Mouse (Mus musculus) MEL (cell line): ENCODE results near the gene Hectd3. TPM values are rescaled to one million over a fixed set of nuclear protein-coding genes. Genes with fewer than 3 reads are reported as not detected.

Source experiments
- DNase-seq: peaks from one replicate; pipeline ENCODE4 v3.0.0; 2011; ENCODE audit warnings: low read depth, low spot score
- H3K27ac ChIP-seq: 2 replicates; pipeline ENCODE4 v1.5.1; 2012; ENCODE audit warnings: low read depth, mild to moderate bottlenecking, control low read depth, low read length, moderate library complexity; ENCODE audit not compliant: control insufficient read depth
- H3K27me3 ChIP-seq, 2 experiments: fragments of 150-350 bp in 1 of 2; sonication (generic) in 1 of 2; 2 replicates each; pipeline ENCODE4 v1.6.1; 2012; ENCODE audit warnings: low read length in 2 of 2, mild to moderate bottlenecking in 2 of 2, improper control_type of control experiment in 1 of 2, moderate library complexity in 1 of 2; ENCODE audit not compliant: insufficient read depth in 2 of 2, control insufficient read depth in 1 of 2
- H3K36me3 ChIP-seq, 2 experiments: 2 replicates each; pipeline ENCODE4 v1.6.1; 2012 to 2014; ENCODE audit warnings: low read length in 2 of 2, improper control_type of control experiment in 1 of 2, inconsistent platforms in 1 of 2, mild to moderate bottlenecking in 1 of 2; ENCODE audit not compliant: insufficient read depth in 2 of 2, control insufficient read depth in 1 of 2
- H3K4me1 ChIP-seq, 2 experiments: fragments of 150-350 bp in 1 of 2; sonication (generic) in 1 of 2; 2 replicates each; pipeline ENCODE4 v1.6.1; 2012; ENCODE audit warnings: low read length in 2 of 2, improper control_type of control experiment in 1 of 2, mild to moderate bottlenecking in 1 of 2; ENCODE audit not compliant: insufficient read depth in 2 of 2, control insufficient read depth in 1 of 2
- H3K4me3 ChIP-seq, 2 experiments: fragments of 150-350 bp in 1 of 2; sonication (generic) in 1 of 2; 2 replicates each; pipeline ENCODE4 v1.5.1; 2012; ENCODE audit warnings: low read depth in 2 of 2, low read length in 2 of 2, mild to moderate bottlenecking in 2 of 2, moderate library complexity in 2 of 2, control low read depth in 1 of 2, improper control_type of control experiment in 1 of 2; ENCODE audit not compliant: control insufficient read depth in 1 of 2, insufficient read depth in 1 of 2
- H3K79me2 ChIP-seq: 2 replicates; pipeline ENCODE4 v1.6.1; 2012; ENCODE audit warnings: mild to moderate bottlenecking, low read length, moderate library complexity; ENCODE audit not compliant: control insufficient read depth, poor library complexity, insufficient read depth
- H3K9ac ChIP-seq: 2 replicates; pipeline ENCODE4 v1.6.1; 2012; ENCODE audit warnings: low read depth, mild to moderate bottlenecking, control low read depth, low read length, moderate library complexity; ENCODE audit not compliant: control insufficient read depth, poor library complexity, severe bottlenecking
- H3K9me3 ChIP-seq: fragments of 150-350 bp; sonication (generic); replicated peaks from 2 replicates; pipeline ENCODE4 v1.6.1; 2012; ENCODE audit warnings: mild to moderate bottlenecking, low read length, improper control_type of control experiment, moderate library complexity; ENCODE audit not compliant: insufficient read depth
- CTCF ChIP-seq, 3 experiments: IDR thresholded peaks in 2 of 3; conservative IDR thresholded peaks in 1 of 3; 2 replicates each; pipeline ENCODE4 v1.5.1; 2011 to 2012; ENCODE audit warnings: low read length in 3 of 3, low read depth in 2 of 3, mild to moderate bottlenecking in 2 of 3, improper control_type of control experiment in 1 of 3, inconsistent platforms in 1 of 3, mixed read lengths in 1 of 3, moderate library complexity in 1 of 3; ENCODE audit not compliant: control insufficient read depth in 1 of 3, insufficient read depth in 1 of 3, poor library complexity in 1 of 3, severe bottlenecking in 1 of 3
- ELF1 ChIP-seq: IDR thresholded peaks from 2 replicates; pipeline ENCODE4 v1.6.1; 2014; ENCODE audit warnings: low read depth, mild to moderate bottlenecking, inconsistent platforms, low read length, improper control_type of control experiment, moderate library complexity
- GABPA ChIP-seq: IDR thresholded peaks from 2 replicates; pipeline ENCODE4 v1.6.1; 2012; ENCODE audit warnings: low read depth, mild to moderate bottlenecking, inconsistent platforms, low read length, improper control_type of control experiment, moderate library complexity
- GATA1 ChIP-seq: IDR thresholded peaks from 2 replicates; pipeline ENCODE4 v1.6.1; 2011; ENCODE audit warnings: low read depth, low read length, improper control_type of control experiment
- HCFC1 ChIP-seq: IDR thresholded peaks from 2 replicates; pipeline ENCODE4 v1.6.1; 2012; ENCODE audit warnings: low read depth, mild to moderate bottlenecking, inconsistent platforms, low read length, improper control_type of control experiment, moderate library complexity
- MAZ ChIP-seq: IDR thresholded peaks from 2 replicates; pipeline ENCODE4 v1.6.1; 2012; ENCODE audit warnings: low read depth, mild to moderate bottlenecking, inconsistent platforms, low read length, improper control_type of control experiment
- MXI1 ChIP-seq: IDR thresholded peaks from 2 replicates; pipeline ENCODE4 v1.6.1; 2011; ENCODE audit warnings: mild to moderate bottlenecking, low read depth, low read length, improper control_type of control experiment
- POLR2A ChIP-seq, 2 experiments: IDR thresholded peaks; 2 replicates each; pipeline ENCODE4 v1.6.1; 2011 to 2012; ENCODE audit warnings: low read length in 2 of 2, mild to moderate bottlenecking in 2 of 2, control low read depth in 1 of 2, improper control_type of control experiment in 1 of 2, low read depth in 1 of 2, moderate library complexity in 1 of 2; ENCODE audit not compliant: control insufficient read depth in 1 of 2, insufficient read depth in 1 of 2, poor library complexity in 1 of 2
- POLR2AphosphoS2 ChIP-seq: IDR thresholded peaks from 2 replicates; pipeline ENCODE4 v1.6.1; 2011; ENCODE audit warnings: low read length, improper control_type of control experiment
- RAD21 ChIP-seq: IDR thresholded peaks from 2 replicates; pipeline ENCODE4 v1.6.1; 2011; ENCODE audit warnings: mild to moderate bottlenecking, low read depth, low read length, improper control_type of control experiment
- RCOR1 ChIP-seq: IDR thresholded peaks from 2 replicates; pipeline ENCODE4 v1.6.1; 2012; ENCODE audit warnings: low read depth, mild to moderate bottlenecking, inconsistent platforms, low read length, improper control_type of control experiment
- SIN3A ChIP-seq: IDR thresholded peaks from 2 replicates; pipeline ENCODE4 v1.6.1; 2012; ENCODE audit warnings: low read length, improper control_type of control experiment, inconsistent platforms
- SMC3 ChIP-seq: IDR thresholded peaks from 2 replicates; pipeline ENCODE4 v1.6.1; 2011; ENCODE audit warnings: low read depth, low read length, improper control_type of control experiment
- TCF12 ChIP-seq: IDR thresholded peaks from 2 replicates; pipeline ENCODE4 v1.6.1; 2014; ENCODE audit warnings: low read depth, mild to moderate bottlenecking, inconsistent platforms, low read length, improper control_type of control experiment, moderate library complexity
- USF1 ChIP-seq: IDR thresholded peaks from 2 replicates; pipeline ENCODE4 v1.6.1; 2014; ENCODE audit warnings: low read depth, mild to moderate bottlenecking, inconsistent platforms, low read length, improper control_type of control experiment, moderate library complexity
- USF2 ChIP-seq, 2 experiments: IDR thresholded peaks; 2 replicates each; pipeline ENCODE4 v1.6.1; 2011 to 2012; ENCODE audit warnings: improper control_type of control experiment in 2 of 2, low read length in 2 of 2, borderline replicate concordance in 1 of 2, inconsistent platforms in 1 of 2, low read depth in 1 of 2, mild to moderate bottlenecking in 1 of 2; ENCODE audit not compliant: insufficient read depth in 1 of 2
- ZMIZ1 ChIP-seq: IDR thresholded peaks from 2 replicates; pipeline ENCODE4 v1.6.1; 2012; ENCODE audit warnings: low read depth, mild to moderate bottlenecking, inconsistent platforms, low read length, improper control_type of control experiment, moderate library complexity
- polyA plus RNA-seq, 2 experiments: library from polyadenylated mRNA; stranded (reverse) in 1 of 2; unstranded in 1 of 2; fragments of >175 nt in 1 of 2; fragments of >200 nt in 1 of 2; gene quantifications; 2 replicates each; pipeline versions ENCODE4 v1.2.1 to v1.2.4; 2012; ENCODE audit warnings: low replicate concordance in 2 of 2, low read depth in 1 of 2; ENCODE audit not compliant: insufficient read length in 2 of 2, insufficient read depth in 1 of 2, missing spikeins in 1 of 2
- total RNA-seq: library from RNA; depleted of rRNA; stranded (reverse); fragments of 300-350 nt; gene quantifications from 2 replicates; pipeline ENCODE4 v1.2.3, GENCODE M21; 2012

The Hectd3 gene
- total and polyA plus RNA-seq, 3 experiments: 9.8 to 19.1 TPM; not detected in 1

DNA sequence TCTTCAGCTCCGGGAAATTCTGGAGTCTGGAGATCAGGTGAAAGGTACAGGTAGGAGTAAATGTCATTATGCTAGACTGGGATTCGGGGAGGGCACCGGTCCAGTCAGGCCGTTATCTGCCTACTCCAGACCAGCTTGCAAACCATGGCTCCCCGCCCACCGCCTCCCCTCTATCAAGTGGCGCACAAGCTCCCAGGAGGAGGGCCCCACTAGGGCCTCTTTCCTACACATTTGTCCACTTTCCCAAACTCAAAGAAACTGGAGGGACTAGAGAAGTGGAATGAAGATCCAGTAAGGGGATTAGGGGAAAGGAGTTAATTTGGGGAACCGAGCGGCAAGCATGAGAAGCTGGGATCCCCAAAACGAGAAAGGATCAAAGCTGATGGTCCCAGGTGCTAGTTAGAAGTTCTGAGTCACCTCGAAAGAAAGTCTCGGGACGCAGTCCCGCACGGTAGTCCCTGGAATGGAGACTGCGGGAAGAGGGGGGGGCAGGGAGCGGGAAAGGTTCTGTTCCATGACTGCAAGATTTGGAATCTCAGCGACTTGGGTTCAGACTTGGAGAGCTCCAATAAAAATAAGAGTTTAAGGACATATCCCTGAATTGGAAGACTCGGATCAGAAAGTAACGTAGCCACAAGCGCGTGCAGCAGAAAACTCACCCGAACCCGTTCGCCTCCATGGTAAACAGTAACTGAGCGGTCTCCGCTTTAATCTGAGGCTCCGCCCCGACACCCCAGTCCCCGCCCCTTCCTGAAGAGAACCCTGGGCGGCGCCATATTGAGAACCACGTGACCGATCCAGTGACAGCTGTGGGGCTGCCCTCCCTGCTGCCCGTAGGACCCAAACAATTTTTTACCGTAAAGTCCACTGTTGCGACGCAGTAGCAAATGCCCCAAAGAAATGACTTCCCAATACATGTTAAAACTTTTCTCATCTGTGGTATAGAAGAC is 1.2 kb upstream of the Hectd3 start, which contains the start of gene Urod (continued):
- no peak for TF ChIP-seq RAD21
- TF ChIP-seq MXI1: peak; percentile 100
- TF ChIP-seq ZMIZ1: peak; percentile 26; the same call in 1 of the 2 replicates
- no peak for TF ChIP-seq MAZ
- no peak for TF ChIP-seq GABPA

DNA sequence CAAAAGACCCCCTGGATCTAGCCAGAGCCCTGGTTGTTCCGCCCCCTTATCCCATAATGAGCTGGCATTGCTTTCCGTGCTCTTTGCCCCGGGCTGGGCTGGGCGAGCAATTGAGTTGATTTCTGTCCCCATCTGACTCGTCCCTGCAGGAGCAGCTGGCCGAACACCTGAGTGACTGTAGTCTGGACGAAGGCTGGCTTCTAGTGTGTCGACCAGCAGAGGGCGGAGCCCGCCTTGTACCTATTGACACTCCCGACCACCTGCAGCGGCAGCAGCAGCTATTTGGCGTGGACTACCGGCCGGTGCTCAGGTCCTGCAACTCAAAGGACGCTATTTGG is 650 bp downstream of the Hectd3 start:
- Histone ChIP-seq H3K4me3 (peak overlapping the region; percentile 13 to 77), H3K9ac (peak overlapping the region; percentile 72), H3K36me3 (peaks cover 0 to 5% of the 10 kb centered on the region in 2 experiments; a peak in 2 of 4 replicates), H3K4me1 (peaks cover 0 to 5% of the 10 kb centered on the region in 2 experiments; a peak in 2 of 4 replicates), H3K27me3 (no peaks in the 10 kb centered on the region), H3K27ac (no peak overlapping the region)
- peak; percentile 34 for DNase-seq
- TF ChIP-seq TCF12 (no peak), SMC3 (peak; percentile 52), GATA1 (no peak), POLR2A (IDR thresholded peaks at IDR 0.05; ENCODE audit: control insufficient read depth in 1 of 2, insufficient read depth in 1 of 2, low read depth in 1 of 2, low read length in 2 of 2, poor library complexity in 1 of 2) (no peak), SIN3A (no peak; the same call in 1 of the 2 replicates), USF2 (IDR thresholded peaks at IDR 0.05; ENCODE audit: borderline replicate concordance in 1 of 2, insufficient read depth in 1 of 2, low read depth in 1 of 2, low read length in 2 of 2) (no peak), USF1 (no peak), RAD21 (peak; percentile 12), CTCF (IDR thresholded peaks at IDR 0.05 in 2 of 3, conservative IDR thresholded peaks at IDR 0.05 in 1 of 3; ENCODE audit: control insufficient read depth in 1 of 3, insufficient read depth in 1 of 3, low read depth in 2 of 3, low read length in 3 of 3, poor library complexity in 1 of 3, severe bottlenecking in 1 of 3) (peak in 2 of 3 experiments; percentile 34 to 44; a peak in 4 of 6 replicates)
- TF ChIP-seq, all 39 proteins: peak for 3
- Histone ChIP-seq H3K79me2 (peaks cover 6% of the 10 kb centered on the region; the same call in 1 of the 2 replicates), H3K9me3 (no peaks in the 10 kb centered on the region)

DNA sequence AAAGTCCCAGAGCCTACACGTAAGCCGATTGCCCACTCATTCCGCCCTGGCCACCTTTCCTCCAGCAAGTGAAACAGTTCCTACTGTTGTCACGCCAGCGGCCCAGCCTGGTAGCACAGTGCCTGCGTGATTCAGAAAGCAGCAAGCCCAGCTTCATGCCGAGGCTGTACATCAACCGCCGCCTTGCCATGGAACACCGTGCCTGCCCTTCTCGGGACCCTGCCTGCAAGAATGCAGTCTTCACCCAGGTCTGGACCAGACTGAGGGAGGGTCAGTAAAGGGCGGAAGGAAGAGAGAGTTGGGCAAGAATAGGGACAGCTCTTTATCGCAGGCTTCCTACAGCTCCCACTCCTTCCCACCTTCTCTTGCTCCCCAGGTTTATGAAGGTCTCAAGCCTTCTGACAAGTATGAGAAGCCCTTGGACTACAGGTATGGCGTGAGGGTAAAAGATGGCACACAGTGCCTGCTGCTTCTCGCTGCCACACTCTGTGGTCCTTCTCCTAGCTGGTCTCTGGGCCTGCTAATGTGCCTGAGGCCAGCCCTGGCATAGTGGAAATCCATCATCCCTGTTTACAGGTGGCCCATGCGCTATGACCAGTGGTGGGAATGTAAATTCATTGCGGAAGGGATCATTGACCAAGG is 4.5 kb downstream of the Hectd3 start:
- TF ChIP-seq POLR2AphosphoS2 (no peak), ZMIZ1 (no peak), GABPA (no peak), HCFC1 (no peak), ELF1 (no peak), MAZ (no peak), RCOR1 (no peak)

More for the DNA sequence above, 4.5 kb downstream of the Hectd3 start:
- no peak for DNase-seq
- no peak overlapping the region for H3K9ac ChIP-seq
- H3K9me3 ChIP-seq: no peaks in the 10 kb centered on the region
- H3K27me3 ChIP-seq: no peaks in the 10 kb centered on the region
- H3K4me1 ChIP-seq: no peaks in the 10 kb centered on the region
- no peak overlapping the region for H3K27ac ChIP-seq
- H3K79me2 ChIP-seq: peaks cover 2% of the 10 kb centered on the region; the same call in 1 of the 2 replicates
- H3K36me3 ChIP-seq: no peaks in the 10 kb centered on the region
- no peak overlapping the region for H3K4me3 ChIP-seq
